Mouse (Mus musculus) thymus, adult 2 months (tissue): ENCODE measurements around the gene Chst8. TPM values are rescaled to one million over a fixed set of nuclear protein-coding genes. Genes with fewer than 3 reads are reported as not detected.

Source experiments
- DNase-seq: peaks from one replicate; pipeline ENCODE4 v3.0.0; 2021
- H3K27ac ChIP-seq: fragments of 200-500 bp; 2 replicates; pipeline ENCODE4 v1.5.1; 2012; ENCODE audit warnings: low read length, control low read depth; ENCODE audit not compliant: control insufficient read depth, insufficient read depth
- H3K27me3 ChIP-seq: fragments of 200-500 bp; 2 replicates; pipeline ENCODE4 v1.6.1; 2012; ENCODE audit warnings: mild to moderate bottlenecking, low read length, moderate library complexity, mixed read lengths; ENCODE audit not compliant: control insufficient read depth, insufficient read depth
- H3K36me3 ChIP-seq: fragments of 200-500 bp; 2 replicates; pipeline ENCODE4 v1.6.1; 2012; ENCODE audit warnings: mild to moderate bottlenecking, low read length, moderate library complexity; ENCODE audit not compliant: control insufficient read depth, insufficient read depth
- H3K4me1 ChIP-seq: fragments of 200-500 bp; replicated peaks from 2 replicates; pipeline ENCODE4 v1.6.1; 2012; ENCODE audit warnings: low read length; ENCODE audit not compliant: control insufficient read depth, insufficient read depth
- H3K4me3 ChIP-seq: fragments of 200-500 bp; 2 replicates; pipeline ENCODE4 v1.5.1; 2012; ENCODE audit warnings: mild to moderate bottlenecking, low read length, control low read depth, moderate library complexity; ENCODE audit not compliant: control insufficient read depth, insufficient read depth
- CTCF ChIP-seq: fragments of 200-500 bp; IDR thresholded peaks from 2 replicates; pipeline ENCODE4 v1.5.1; 2012; ENCODE audit warnings: mild to moderate bottlenecking, control low read depth, low read length, moderate library complexity, borderline replicate concordance; ENCODE audit not compliant: control insufficient read depth, poor library complexity, insufficient read depth; ENCODE audit errors: extremely low read depth
- POLR2A ChIP-seq: fragments of 200-500 bp; IDR thresholded peaks from 2 replicates; pipeline ENCODE4 v1.6.1; 2012; ENCODE audit warnings: mild to moderate bottlenecking, low read length, control low read depth, moderate library complexity; ENCODE audit not compliant: control insufficient read depth, poor library complexity, insufficient read depth; ENCODE audit errors: extremely low read depth
- WGBS: fragments of 180-500 bp; shearing (Covaris S2); methylation state at CpG from one replicate; pipeline ENCODE4 v1.1.7; 2018; 5-methylcytosine and 5-hydroxymethylcytosine counted together
- polyA plus RNA-seq: library from polyadenylated mRNA; depleted of rRNA; stranded (reverse); fragments of >200 nt; gene quantifications from 2 replicates; pipeline ENCODE4 v1.2.3, GENCODE M21; 2012; rRNA removed

The Chst8 gene
- polyA plus RNA-seq, 1 experiment, result 6.3 TPM

- no peaks in the 10 kb centered on the region for H3K36me3 ChIP-seq
- DNase-seq, result no peak
- WGBS, result 82% methylated on average over 10 of the region's 10 CpGs
- peaks cover 4% of the 10 kb centered on the region; the same call in 1 of the 2 replicates for H3K4me1 ChIP-seq
- no peak overlapping the region for H3K27ac ChIP-seq
- no peak overlapping the region for H3K4me3 ChIP-seq
- no peaks in the 10 kb centered on the region for H3K27me3 ChIP-seq
- TF ChIP-seq CTCF (no peak), POLR2A (no peak)
Observed at GRCm38 (mm10) chr7:34632966-34633742, 179.4 kb downstream of the Chst8 start.

DNA sequence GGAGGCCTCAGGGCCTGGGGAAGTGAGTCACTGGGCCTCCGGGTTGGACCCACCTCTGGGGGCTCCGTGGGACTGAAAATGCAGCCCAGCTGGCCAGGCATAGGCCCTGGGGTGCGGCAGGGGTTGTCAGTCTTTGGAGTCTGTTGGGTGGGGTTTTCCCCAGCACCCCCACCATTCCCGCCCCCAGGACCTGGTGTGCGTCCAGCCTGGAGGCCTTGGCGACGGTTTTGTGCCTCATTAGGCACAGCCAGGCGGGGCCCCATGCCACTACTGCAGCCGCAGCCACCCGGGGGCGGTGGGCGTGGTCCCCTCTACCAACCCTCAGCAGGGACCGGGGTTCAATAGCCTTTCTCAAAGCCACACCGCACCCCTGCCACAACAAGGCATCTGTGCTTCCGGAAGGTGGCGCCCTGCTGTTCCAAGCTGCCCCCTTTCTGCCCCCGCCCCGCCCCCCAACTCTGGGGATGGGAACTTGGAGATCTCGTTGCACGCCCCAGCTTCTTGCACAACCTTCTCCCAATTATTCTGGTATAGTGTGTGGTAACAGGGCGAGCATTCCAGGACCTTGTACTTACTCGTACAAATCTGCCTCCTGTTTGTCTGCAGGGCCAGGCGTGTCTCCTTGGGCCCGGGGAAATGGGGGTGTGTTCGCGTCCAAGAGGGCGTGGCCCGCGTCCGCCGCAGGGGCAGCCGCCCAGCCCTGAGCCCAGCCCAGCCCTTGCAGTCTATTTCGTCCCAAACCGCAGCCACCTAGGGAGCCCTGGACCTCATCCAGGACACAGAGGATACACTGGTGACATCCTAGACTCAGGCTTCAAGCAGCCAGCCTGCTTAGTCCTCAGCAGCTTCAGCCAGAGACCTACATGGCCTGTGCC lies 182.1 kb downstream of the Chst8 start:
- 2% methylated on average over 34 of the region's 34 CpGs for WGBS
- DNase-seq, result peak; percentile 17
- H3K36me3 ChIP-seq, result no peaks in the 10 kb centered on the region
- no peak overlapping the region for H3K27ac ChIP-seq
- no peaks in the 10 kb centered on the region for H3K27me3 ChIP-seq
- no peak for TF ChIP-seq POLR2A
- TF ChIP-seq CTCF, result no peak
- 0 out of 2 replicates have a peak overlapping the region, but pooled peaks have one; percentile 8 for H3K4me3 ChIP-seq
- peaks cover 4% of the 10 kb centered on the region; the same call in 1 of the 2 replicates for H3K4me1 ChIP-seq

DNA sequence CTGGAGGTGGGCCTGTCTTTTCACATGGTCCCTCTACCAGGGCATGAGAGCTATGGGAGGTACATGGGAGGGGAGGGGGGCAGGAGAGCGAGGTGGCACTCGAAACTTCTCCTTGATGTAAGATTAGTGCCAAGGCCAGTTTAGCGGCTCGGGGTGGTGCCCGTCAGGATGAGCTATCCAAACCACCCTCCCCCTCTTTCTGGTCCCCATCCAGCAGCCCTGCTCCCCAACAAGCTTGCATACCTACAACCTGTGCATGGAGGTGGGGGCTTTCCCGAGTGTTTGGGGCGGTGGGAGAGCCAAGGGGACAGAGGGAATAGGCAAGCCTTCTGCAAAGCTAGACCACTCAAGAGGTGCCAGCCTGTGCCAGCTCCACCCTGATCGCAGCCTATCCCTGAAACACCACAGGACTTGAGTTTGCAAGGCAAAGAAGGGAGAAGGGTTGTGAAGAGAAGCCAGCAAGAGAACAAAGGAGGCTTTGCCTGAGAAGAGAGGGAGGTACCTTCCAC lies 182.8 kb downstream of the Chst8 start:
- Histone ChIP-seq H3K27me3 (no peaks in the 10 kb centered on the region), H3K36me3 (no peaks in the 10 kb centered on the region), H3K27ac (no peak overlapping the region), H3K4me3 (no peak overlapping the region), H3K4me1 (peaks cover 4% of the 10 kb centered on the region; the same call in 1 of the 2 replicates)
- DNase-seq, result no peak
- TF ChIP-seq CTCF (no peak), POLR2A (no peak)
- 56% methylated on average over 8 of the region's 8 CpGs for whole genome bisulfite sequencing

Other genes with a start within 250 kb of the Chst8 start
- 11.9 and 14.2 TPM in 2 replicates for gene Kctd15, start 156.0 kb downstream of the Chst8 start, polyA plus RNA-seq
- gene Pepd, start 99.7 kb upstream of the Chst8 start, polyA plus RNA-seq, result 77.0 and 87.6 TPM in 2 replicates
- 11.9 and 12.8 TPM in 2 replicates for gene Cebpg, start 243.9 kb upstream of the Chst8 start, polyA plus RNA-seq